Mouse (Mus musculus) liver, adult (tissue): ENCODE results near the gene Kif6.

Source experiments
- GATA4 ChIP-seq: IDR thresholded peaks from 2 replicates; pipeline ENCODE4 v1.6.1; 2014; ENCODE audit warnings: mild to moderate bottlenecking, low read length; ENCODE audit not compliant: insufficient replicate concordance

The Kif6 gene

DNA sequence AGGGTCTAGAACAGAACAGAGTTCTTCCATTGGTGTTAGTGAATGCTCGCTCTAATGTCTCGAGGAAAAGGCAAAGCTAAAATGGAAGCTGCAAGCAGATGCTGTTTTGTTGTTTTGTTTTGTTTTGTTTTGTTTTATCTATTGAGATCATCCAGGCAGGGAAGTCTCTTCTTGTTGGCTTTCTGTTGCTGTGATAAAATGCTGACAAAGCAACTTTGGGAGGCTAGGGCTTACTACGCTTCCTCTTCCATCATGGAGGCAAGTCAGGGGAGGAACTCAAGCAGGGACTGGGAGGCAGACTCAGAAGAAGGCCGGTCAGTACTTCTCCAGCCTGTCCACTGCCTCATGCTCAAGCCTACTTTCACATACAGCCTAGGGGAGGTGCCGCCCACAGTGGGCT, 31.3 kb downstream of the Kif6 start:
- TF ChIP-seq GATA4, result no peak

DNA sequence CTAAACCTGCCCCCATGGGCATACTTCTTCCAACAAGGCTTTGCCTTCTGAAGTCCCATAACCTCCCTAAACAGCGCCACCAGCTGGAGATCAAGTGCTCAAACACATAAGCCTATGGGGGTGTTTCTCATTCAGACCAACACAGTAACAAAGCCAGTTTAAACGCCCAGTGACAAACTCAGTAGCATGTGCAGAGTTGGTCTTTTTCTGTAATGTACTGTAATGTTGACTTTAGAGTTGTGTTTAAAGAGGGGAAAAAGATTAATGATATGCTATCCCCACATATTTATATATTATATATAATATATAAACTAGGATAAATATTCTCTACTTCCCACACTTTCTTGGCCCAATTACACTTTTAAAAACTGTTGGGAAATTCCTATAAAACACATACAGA, 34.0 kb downstream of the Kif6 start:
- TF ChIP-seq GATA4, result no peak

DNA sequence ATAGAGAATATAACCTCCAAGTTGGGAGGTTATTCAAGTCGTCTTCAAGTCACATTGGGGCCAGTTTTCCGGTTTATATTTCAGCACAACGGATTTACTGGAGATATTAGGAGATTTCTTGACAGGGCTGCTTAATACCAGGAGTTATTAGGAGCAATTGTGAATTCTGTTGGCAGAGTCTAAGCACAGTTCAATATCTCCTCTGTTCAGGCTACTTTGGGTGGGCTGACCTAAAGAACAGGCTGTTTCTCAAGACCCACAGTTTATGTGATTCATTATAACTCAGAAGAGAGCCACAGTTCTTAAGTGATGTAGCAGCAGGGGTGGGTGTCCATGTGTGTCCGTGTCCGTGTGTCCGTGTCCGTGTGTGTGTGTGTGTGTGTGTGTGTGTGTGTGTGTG, 34.5 kb downstream of the Kif6 start:
- TF ChIP-seq GATA4, result no peak

DNA sequence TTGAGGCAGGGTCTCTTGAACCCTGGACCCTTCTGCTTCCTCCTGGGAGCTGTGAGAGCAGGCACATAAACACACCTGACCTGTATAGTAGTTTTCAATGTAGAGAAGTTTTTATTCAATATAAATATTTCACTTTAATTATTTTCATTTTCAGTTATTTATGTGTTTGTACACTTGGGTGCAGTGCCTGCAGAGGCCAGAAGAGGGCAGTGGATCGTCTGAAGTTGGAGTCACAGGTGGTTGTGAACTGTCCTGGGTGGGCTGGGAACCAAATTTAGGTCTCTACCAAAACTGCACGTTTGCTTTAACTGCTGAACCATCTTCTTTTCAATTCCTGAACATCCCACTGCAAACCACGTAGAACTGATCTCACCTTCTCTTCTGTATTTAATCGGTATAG, 35.4 kb downstream of the Kif6 start:
- TF ChIP-seq GATA4, result no peak

DNA sequence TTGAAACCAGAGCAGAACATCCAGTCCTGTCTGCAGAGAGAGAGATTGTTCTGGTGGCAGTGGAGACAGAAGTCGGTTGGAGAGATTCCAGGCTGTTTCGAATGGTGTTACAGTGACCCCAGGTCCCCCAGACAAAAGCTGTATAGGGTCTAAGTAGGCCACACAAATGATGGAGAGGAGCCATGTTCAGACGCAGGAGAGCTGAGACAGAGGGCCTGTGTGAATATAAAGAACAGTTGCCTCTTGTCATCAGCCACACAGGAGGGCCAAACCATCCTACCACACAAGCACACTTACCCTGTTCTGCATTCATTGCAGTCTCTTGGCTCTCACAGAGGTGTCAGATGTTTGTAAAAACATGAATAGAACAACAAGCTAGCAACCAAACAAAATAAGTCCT, 37.4 kb downstream of the Kif6 start:
- TF ChIP-seq GATA4, result no peak

DNA sequence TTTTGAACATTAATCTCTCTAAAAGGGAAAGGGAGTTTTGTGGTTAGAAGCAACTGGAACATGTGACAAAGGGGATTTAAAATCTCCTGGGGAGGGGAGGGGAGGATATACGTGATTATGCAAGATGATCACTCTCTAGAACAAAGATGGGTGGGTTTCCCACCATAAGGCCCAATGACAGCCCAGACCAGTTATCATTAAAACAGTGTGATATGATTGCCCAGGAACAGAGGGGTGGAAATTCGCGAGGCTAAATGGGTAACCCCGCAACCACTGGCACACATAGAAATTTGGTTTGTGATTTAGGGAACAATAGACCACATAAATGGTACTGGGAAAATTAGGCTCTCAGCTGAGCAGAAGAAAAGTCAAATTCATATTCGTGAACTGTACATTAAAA, 37.9 kb downstream of the Kif6 start:
- TF ChIP-seq GATA4, result no peak

DNA sequence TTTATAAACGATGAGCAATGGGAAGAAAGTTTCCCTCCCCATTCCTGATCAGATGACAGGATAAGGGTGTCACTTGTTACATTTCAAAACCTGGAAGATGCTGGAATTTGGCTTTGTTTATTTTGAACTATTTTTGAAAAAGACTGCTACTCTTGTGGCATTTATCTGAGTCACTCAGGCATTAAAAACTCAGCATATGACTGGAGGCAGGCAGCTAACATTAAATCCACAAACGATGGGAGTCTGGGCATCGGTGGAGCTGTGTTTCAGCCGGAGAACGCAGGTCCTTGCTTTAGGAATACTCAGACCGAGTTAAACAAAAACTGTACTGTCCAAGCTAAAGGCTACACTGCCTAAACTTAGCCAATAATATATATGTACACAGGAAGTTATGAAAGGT, 46.7 kb downstream of the Kif6 start:
- no peak for TF ChIP-seq GATA4

DNA sequence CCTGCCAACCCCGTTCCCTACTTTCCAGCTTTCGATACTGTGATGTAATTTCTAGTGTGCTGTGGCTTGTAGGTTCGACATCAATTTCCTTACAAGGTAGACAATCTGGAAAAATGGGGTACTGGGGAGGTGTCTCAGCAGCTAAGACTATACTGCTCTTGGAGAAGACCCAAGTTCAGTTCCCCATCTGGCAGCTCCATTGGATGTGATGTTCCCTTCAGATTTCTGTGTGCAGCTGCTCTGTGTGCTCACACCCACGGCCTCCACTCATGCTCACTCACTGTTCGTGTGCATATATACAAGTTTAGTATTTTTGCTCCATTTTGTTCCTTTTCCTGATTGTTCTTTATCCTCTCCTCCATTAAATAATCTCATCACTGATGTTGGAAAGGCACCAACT, 51.8 kb downstream of the Kif6 start:
- no peak for TF ChIP-seq GATA4

DNA sequence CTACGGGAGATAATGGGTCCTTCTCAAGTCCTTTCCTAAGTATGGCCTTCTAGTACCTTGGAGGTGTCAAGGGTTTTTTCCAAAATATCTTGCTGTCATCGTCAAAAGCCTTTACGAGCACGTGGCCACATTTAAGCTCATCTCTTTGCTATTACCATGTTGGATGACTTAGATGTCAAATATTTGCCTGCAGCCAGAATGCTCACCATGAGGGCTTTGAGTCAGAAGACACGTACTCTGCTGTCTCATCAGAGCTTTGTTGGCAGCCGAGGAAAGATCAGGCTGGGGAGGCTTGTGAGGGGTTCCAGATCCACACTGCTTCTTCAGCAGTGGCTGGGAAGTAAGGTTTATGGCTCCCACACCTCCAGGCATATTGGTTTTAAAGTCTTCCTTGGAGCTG, 53.4 kb downstream of the Kif6 start:
- TF ChIP-seq GATA4, result no peak

DNA sequence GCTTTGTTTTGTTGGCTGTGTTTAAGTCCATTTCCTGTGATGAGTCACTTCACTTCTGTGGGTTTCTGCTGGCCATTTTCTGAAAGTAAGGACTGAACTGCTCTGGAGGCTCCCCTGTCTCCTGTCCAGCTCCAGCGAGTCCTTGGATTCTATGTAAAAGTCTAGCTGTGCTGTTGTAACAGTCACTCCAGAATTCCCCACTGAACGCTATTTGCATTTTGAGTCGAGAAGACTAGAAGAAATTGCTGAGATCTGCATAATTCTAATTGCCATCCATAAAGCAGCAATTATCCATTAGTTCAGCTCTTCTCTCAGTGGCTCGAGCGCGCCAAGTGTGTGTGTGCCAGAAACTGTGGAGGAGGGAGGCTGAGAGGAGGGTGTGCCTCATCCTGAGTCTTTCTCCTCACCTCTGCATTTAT, 57.0 kb downstream of the Kif6 start:
- TF ChIP-seq GATA4, result no peak

DNA sequence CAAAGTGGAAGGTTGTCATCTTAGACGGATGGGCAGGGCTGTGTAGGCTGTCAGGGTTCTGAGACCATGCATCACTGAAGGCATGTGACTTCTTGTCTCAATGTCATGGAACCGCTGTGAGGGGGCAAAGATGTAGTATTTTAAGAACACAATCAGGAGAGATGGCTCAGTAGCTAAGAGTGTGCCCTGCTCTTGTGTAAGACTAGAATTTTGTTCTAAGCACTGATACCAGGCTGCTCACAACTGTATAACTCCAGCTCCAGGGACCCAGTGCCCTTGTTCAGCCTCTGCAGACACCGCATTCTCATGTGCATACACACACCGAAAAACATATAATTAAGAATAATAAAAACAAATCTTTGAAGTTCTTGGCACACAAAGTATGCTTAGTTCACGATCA, 57.5 kb downstream of the Kif6 start:
- TF ChIP-seq GATA4, result no peak

DNA sequence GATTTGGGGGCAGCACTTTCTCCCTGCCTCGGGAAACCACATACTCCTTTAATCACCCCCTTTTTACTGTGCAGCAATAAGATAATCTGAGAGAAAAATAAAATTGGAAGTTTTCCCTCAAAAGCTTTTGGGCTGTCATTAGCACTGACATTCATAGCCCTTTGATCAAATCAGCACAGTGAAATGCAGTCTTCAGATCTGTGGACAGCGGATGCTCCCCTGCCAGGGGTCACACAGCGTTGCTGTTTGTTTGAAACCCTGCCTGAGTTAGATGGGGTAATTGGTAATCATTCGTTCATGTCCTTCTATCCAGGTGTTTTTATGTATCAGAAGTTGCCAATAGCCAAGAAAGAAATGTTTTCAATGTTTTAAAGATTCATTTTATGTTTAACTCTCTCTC, 60.7 kb downstream of the Kif6 start:
- TF ChIP-seq GATA4, result no peak

DNA sequence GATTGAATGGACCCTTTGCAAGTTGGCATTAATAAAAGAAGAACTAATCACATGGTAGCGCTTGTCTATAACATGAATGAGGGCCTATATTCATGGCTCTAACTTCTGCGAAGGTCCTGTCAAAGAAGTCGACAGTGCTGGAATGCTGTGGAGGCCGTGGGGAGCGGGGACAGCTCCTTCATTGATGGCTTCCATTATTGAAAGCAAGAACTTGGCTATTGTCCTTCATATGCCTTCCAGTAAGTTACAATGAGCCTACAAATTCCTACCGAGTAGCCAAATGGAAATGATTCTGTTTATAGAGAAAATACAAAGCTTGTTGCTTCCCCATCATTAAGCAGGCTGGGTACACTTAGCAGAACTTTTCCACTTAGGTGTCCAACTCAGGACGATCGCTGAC, 66.5 kb downstream of the Kif6 start:
- TF ChIP-seq GATA4, result no peak

DNA sequence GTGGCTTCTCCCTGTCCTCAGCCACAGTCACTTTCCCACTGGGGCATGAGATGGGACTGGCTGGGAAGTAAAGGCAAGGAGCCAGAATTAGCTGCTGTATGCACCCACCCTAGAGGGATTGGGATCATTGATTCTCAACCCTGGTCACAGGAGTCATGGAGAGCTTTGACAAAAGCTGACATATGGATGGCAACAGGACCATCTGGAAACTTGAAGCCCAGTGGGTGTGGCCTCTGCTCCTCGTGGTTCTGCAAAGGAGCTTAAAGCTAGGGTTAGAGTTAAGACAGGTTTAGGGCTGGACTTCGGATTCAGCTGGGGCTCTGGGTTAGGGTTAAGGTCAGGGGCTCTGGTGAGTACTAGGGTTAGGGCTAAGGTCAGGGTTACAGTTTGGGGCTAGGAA, 69.2 kb downstream of the Kif6 start:
- no peak for TF ChIP-seq GATA4

DNA sequence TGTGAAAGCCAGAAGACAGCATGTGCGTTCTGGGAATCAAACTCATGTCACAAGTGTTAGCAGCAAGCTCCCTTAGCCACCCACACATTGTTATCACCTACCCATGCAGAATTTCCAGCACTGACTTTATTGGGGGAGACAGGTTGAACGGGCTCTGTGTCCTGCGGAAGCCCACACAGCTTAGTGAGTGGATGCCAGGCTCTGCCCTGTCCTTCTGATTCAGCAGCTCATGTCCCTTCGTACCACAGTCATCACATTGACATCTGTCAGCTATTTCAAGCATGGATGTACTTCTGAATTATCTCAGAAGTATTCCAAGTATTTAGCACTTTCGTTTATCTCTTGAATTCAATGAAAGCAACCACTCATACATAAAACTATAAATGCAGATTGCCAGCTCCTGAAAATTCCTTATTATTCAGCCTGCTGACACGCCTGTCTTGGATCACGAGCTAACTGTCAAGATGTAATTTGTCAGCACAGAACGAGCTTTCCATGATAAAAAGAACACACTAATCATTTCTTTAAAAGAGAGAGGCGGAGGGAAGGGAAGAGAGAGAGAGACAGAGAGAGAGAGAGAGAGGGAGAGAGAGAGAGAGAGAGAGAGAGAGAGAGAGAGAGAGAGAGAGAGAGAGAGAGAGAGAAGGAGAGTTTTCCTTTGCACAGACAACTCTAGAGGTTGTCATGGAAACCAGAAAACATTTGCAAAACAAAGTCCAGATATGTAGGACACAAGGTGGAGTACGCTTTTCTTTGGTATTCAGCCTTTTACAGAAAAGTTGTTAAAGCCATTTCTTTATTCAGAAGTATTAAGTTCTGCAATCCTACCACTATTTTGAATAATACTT, 75.9 kb downstream of the Kif6 start:
- TF ChIP-seq GATA4, result no peak

DNA sequence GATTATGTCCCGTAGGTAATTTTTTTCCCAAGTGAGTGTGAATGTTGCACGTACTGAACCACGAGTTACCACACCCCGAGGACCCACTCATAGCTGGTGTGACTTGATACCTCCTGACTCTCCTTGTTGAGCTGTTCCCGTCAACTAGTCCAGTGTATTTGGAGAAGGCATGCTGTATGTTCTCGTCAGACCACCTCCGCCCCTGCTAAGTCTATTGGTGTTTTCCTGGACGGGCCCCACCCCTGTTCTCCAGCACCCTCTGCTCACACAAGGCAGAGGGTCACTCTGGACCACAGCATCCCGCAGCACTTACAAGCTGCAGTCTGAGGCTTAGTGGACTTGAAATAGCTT, 76.5 kb downstream of the Kif6 start:
- TF ChIP-seq GATA4, result no peak

DNA sequence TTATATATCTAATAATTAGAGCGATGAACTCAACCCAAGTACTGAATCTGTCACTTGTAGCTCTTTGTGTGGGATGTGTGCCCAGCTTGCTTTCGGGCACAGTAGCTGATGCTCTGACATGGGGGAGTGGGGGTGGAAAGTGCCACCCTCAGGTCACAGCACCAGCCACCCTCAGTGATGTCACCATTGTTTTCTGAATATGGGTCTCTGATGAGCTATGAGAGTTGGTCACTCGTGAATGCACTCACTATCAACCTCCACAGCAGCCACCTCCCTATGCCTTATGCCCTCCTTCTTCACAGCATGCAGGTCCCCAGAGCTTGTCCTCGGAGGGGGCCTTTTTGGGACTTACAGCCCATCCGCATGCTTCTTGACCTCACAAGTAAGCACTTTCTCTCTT, 78.3 kb downstream of the Kif6 start:
- TF ChIP-seq GATA4, result no peak
